Mouse (Mus musculus): Measurements from ENCODE around the gene Ptgis.

DNA sequence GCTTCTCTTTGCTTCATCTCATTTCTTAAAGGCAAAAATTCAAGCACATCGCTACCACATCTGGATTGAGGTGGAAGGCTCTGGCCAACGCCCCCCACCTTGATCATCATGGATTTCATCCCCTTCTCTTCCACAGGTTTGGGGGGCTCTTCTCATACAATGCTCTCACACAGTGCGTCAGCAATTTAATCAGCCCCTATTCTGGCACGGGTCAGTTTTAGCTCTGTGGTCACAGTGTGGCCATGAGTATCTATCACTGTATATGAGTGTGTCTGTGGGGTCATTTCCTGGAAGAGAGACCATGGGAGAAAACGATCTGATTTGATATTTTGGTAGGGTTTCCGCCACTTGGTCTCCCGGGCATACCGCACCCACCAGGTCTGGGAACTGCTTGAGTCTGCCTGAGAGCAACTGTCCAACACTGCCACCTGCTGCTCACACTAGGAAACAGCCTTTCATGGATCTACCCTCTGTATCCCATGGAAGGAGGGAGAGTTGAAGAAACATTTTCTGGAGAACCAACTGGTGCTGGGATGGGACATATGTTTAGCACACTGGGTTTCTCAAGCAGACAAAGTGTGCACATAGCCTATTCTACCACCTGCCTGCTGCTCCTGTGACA, 21.1 kb downstream of the Ptgis start:
- TF ChIP-seq CTCF (IDR thresholded peaks at IDR 0.05; ENCODE audit: extremely low read depth, insufficient read length, insufficient replicate concordance, low read depth, low read length) (peak; percentile 74; the same call in 1 of the 2 replicates), POLR2A (IDR thresholded peaks at IDR 0.05; ENCODE audit: low read depth, low read length) (no peak)
